Mouse (Mus musculus) forebrain, embryonic 15.5 days (tissue): ENCODE measurements around the gene Map2k1. TPM values are rescaled to one million over a fixed set of nuclear protein-coding genes. Genes with fewer than 3 reads are reported as not detected.
"Not testable (repeated sequence)": the region's sequence is repeated elsewhere in the genome, so short reads cannot be mapped to it uniquely, and the experiment has no call there.

ENCODE experiments used
- ATAC-seq: fragments of 200-750 bp; cut with Nextera tagmentation; replicated peaks from 2 replicates; pipeline ENCODE4 v1.8.0; 2017; ENCODE audit warnings: mild to moderate bottlenecking, moderate TSS enrichment, moderate library complexity
- H3K27ac ChIP-seq: fragments of 300-500 bp; sonication (generic); replicated peaks from 2 replicates; pipeline ENCODE4 v1.5.1; 2015; ENCODE audit warnings: mild to moderate bottlenecking, inconsistent platforms
- H3K27me3 ChIP-seq: fragments of 300-500 bp; sonication (generic); 2 replicates; pipeline ENCODE4 v1.6.1; 2015; ENCODE audit warnings: inconsistent platforms
- H3K36me3 ChIP-seq: fragments of 300-500 bp; sonication (generic); 2 replicates; pipeline ENCODE4 v1.6.1; 2015; ENCODE audit warnings: mild to moderate bottlenecking, inconsistent platforms
- H3K4me1 ChIP-seq: fragments of 300-500 bp; sonication (generic); 2 replicates; pipeline ENCODE4 v1.6.1; 2015; ENCODE audit warnings: inconsistent platforms
- H3K4me2 ChIP-seq: fragments of 300-500 bp; sonication (generic); replicated peaks from 2 replicates; pipeline ENCODE4 v1.6.1; 2015; ENCODE audit warnings: mild to moderate bottlenecking, inconsistent platforms
- H3K4me3 ChIP-seq: fragments of 300-500 bp; sonication (generic); 2 replicates; pipeline ENCODE4 v1.5.1; 2015; ENCODE audit warnings: mild to moderate bottlenecking, inconsistent platforms
- H3K9ac ChIP-seq: fragments of 300-500 bp; sonication (generic); replicated peaks from 2 replicates; pipeline ENCODE4 v1.6.1; 2015; ENCODE audit warnings: mild to moderate bottlenecking, inconsistent platforms
- H3K9me3 ChIP-seq: fragments of 300-500 bp; sonication (generic); 2 replicates; pipeline ENCODE4 v1.6.1; 2016; ENCODE audit warnings: inconsistent platforms
- WGBS: fragments of 180-500 bp; shearing (Covaris S2); methylation state at CpG from one replicate; pipeline ENCODE4 v1.1.7; 2015; ENCODE audit warnings: mixed read lengths; 5-methylcytosine and 5-hydroxymethylcytosine counted together
- microRNA-seq: library from miRNA; unstranded; fragments of <30 nt; microRNA quantifications from one replicate; pipeline ENCODE4, GENCODE M21; 2016
- polyA plus RNA-seq: library from polyadenylated mRNA; unstranded; fragments of >200 nt; fragmentation: Nextera tagmentation; extraction: Ambion mirVana; gene quantifications from 2 replicates; pipeline ENCODE4 v1.2.1, GENCODE M21; 2015

Map2k1 gene
- polyA plus RNA-seq, 1 experiment from 2014 or later = 46.0 TPM

GRCm38 (mm10) chr9:64172816-64173665, 80.4 kb downstream of the Map2k1 start, which contains the start of the genes Zwilch and Rpl4:
TSS of gene Zwilch (minus strand) at chr9:64173104.
TSS of gene Rpl4 (plus strand) at chr9:64173375.
- peak within 1 kb of the TSS; percentile 73 for H3K9ac ChIP-seq
- under 1% methylated on average over 42 of the region's 42 CpGs for WGBS
- H3K4me1 ChIP-seq = peaks cover 29% of the 10 kb centered on the region
- H3K36me3 ChIP-seq = peaks cover 31% of the 10 kb centered on the region
- H3K4me3 ChIP-seq = peak within 1 kb of the TSS; percentile 66
- H3K27me3 ChIP-seq = no peaks in the 10 kb centered on the region
- H3K9me3 ChIP-seq = no peaks in the 10 kb centered on the region
- H3K27ac ChIP-seq = peak within 1 kb of the TSS; percentile 92
- peak within 1 kb of the TSS; percentile 89 for H3K4me2 ChIP-seq
- peak; percentile 88 for ATAC-seq

- WGBS = 3% methylated on average over 18 of the region's 18 CpGs
- peak overlapping the region; percentile 92; the same call in 1 of the 2 replicates for H3K27ac ChIP-seq
- H3K36me3 ChIP-seq = peaks cover 23% of the 10 kb centered on the region
- H3K4me3 ChIP-seq = peak overlapping the region; percentile 66
- peak overlapping the region; percentile 89 for H3K4me2 ChIP-seq
- peak; percentile 76 for ATAC-seq
- H3K9ac ChIP-seq = peak overlapping the region; percentile 73
- H3K27me3 ChIP-seq = no peaks in the 10 kb centered on the region
- H3K4me1 ChIP-seq = peaks cover 29% of the 10 kb centered on the region
- H3K9me3 ChIP-seq = no peaks in the 10 kb centered on the region
Measured at GRCm38 (mm10) chr9:64172145-64172815, 81.2 kb downstream of the Map2k1 start.

GRCm38 (mm10) chr9:64169967-64170366, 83.5 kb downstream of the Map2k1 start:
- 91% methylated on average over 3 of the region's 3 CpGs for WGBS
- H3K9ac ChIP-seq, ATAC-seq, H3K27me3 ChIP-seq, H3K4me3 ChIP-seq, H3K27ac ChIP-seq, H3K9me3 ChIP-seq, H3K4me2 ChIP-seq, H3K36me3 ChIP-seq: not testable (repeated sequence)
- H3K4me1 ChIP-seq = peaks cover 22% of the 10 kb centered on the region

- H3K4me3 ChIP-seq = no peak overlapping the region
- H3K9me3 ChIP-seq = no peaks in the 10 kb centered on the region
- H3K4me1 ChIP-seq = no peaks in the 10 kb centered on the region
- H3K27me3 ChIP-seq = no peaks in the 10 kb centered on the region
- H3K4me2 ChIP-seq = no peak overlapping the region
- H3K36me3 ChIP-seq = peaks cover 9% of the 10 kb centered on the region; the same call in 1 of the 2 replicates
- no peak overlapping the region for H3K9ac ChIP-seq
- WGBS = 92% methylated on average over 5 of the region's 5 CpGs
- no peak for ATAC-seq
- H3K27ac ChIP-seq = no peak overlapping the region
Measured at GRCm38 (mm10) chr9:64160471-64160870, 93.0 kb downstream of the Map2k1 start.

GRCm38 (mm10) chr9:64156641-64157040, 96.8 kb downstream of the Map2k1 start:
- Histone ChIP-seq H3K27me3 (no peaks in the 10 kb centered on the region), H3K9ac (no peak overlapping the region), H3K9me3 (no peaks in the 10 kb centered on the region), H3K36me3 (0 out of 2 replicates have a peak, but pooled peaks cover 8% of the 10 kb centered on the region), H3K27ac (no peak overlapping the region), H3K4me2 (no peak overlapping the region), H3K4me3 (no peak overlapping the region), H3K4me1 (no peaks in the 10 kb centered on the region)
- ATAC-seq = no peak
- 95% methylated on average over 1 of the region's 1 CpGs for WGBS

- Histone ChIP-seq H3K4me1 (no peaks in the 10 kb centered on the region), H3K4me2 (no peak overlapping the region), H3K36me3 (peaks cover 5% of the 10 kb centered on the region; the same call in 1 of the 2 replicates), H3K27ac (no peak overlapping the region), H3K9ac (no peak overlapping the region), H3K4me3 (no peak overlapping the region), H3K9me3 (no peaks in the 10 kb centered on the region), H3K27me3 (no peaks in the 10 kb centered on the region)
- ATAC-seq = no peak
- 94% methylated on average over 9 of the region's 9 CpGs for WGBS
Measured at GRCm38 (mm10) chr9:64139879-64140278, 113.6 kb downstream of the Map2k1 start.

GRCm38 (mm10) chr9:64138896-64139295, 114.5 kb downstream of the Map2k1 start:
- ATAC-seq, H3K9ac ChIP-seq, H3K9me3 ChIP-seq, H3K36me3 ChIP-seq, H3K4me2 ChIP-seq, H3K27ac ChIP-seq, H3K4me3 ChIP-seq, H3K27me3 ChIP-seq, H3K4me1 ChIP-seq: not testable (repeated sequence)
- 7% methylated on average over 6 of the region's 6 CpGs for whole genome bisulfite sequencing

Small RNA genes lying within 50 kb of the gene (microRNA-seq; reads per million reads assigned to microRNA genes)
- gene Gm24106 = not detected

Other genes with a start within 250 kb of the Map2k1 start
- 2.0 and 2.4 TPM in 2 replicates for gene Smad6, start 231.6 kb downstream of the Map2k1 start, polyA plus RNA-seq
- gene Lctl, start 136.5 kb downstream of the Map2k1 start, polyA plus RNA-seq = not detected in 2 replicates
- 8.8 and 11.7 TPM in 2 replicates for gene Zwilch, start 80.5 kb downstream of the Map2k1 start, polyA plus RNA-seq
- gene Rpl4, start 80.3 kb downstream of the Map2k1 start, polyA plus RNA-seq = 734 and 758 TPM in 2 replicates
- gene Snapc5, start 74.4 kb downstream of the Map2k1 start, polyA plus RNA-seq = 35.4 and 39.0 TPM in 2 replicates
- 1.8 and 2.0 TPM in 2 replicates for gene Uchl4, start 18.4 kb downstream of the Map2k1 start, polyA plus RNA-seq
- 130 TPM in 2 replicates for gene Tipin, start 27.9 kb upstream of the Map2k1 start, polyA plus RNA-seq
- 23.4 and 23.7 TPM in 2 replicates for gene Dis3l, start 87.7 kb upstream of the Map2k1 start, polyA plus RNA-seq
- gene Megf11, start 132.0 kb upstream of the Map2k1 start, polyA plus RNA-seq = 8.8 and 9.0 TPM in 2 replicates